Mouse (Mus musculus) ZHBTc4 (cell line): ENCODE measurements around the gene Hist1h2bj.

Experiments used
- DNase-seq: peaks from one replicate; pipeline ENCODE4 v3.0.0-alpha.2; 2011; ENCODE audit warnings: low read depth, low spot score

Hist1h2bj gene

DNA sequence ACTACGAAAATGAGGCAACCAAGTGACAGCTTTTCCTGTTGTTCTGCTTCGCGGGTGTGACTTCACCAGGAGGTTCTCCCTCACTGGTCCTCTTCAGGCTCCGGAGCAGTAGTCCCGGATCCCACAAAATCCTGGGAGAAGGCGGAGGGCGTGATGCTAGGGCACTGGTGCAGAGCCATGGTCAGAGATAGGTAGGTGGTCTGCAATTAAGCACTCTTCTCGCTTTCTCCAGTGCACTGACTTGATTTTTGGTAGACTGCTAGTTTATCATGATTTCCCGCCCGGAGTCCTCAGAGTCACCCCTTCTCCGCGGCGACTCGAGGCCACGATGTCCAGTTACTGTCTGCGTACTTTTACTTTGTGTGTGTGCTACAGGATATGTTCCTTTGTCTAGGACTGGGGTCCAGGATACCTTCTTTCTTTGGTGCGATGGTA, 28.6 kb upstream of the Hist1h2bj start:
- DNase-seq = no peak

DNA sequence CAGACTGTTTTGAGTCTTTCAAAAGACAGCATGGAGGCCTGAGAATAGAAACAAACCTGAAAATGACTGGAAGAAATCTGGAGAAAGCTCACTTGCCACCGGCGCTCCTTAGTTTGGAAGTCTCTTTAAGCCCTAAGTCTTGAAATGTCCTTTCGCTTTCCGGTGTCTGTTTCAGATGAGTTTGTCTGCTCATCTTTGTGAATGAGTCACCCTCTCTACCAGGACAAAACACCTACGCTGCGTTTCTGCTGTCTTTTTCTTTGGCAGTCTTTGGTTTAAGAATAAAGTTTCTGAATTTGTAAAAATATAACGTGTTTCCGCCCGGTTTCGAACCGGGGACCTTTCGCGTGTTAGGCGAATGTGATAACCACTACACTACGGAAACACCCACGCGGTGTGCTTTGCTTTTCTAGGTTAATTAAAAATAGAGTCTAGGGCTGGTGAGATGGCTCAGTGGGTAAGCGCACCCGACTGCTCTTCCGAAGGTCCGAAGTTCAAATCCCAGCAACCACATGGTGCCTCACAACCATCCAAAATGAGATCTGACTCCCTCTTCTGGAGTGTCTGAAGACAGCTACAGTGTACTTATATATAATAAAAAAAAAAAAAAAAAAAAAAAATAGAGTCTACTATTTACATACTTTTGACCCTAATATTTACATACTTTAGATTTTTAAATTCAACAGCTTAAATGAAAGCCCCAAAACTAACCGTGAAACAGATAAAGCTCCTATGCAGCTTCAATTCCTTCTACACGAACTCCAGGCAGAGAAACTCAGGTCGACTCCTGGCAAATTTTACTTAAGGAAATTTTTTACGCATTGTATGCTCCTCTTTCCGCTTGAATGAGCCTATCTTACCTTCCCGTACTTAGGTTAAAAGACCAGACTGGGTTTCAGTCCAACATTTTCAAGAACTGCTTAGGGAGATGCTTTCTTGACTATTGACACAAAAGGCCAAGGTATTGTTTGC, 27.2 kb upstream of the Hist1h2bj start:
- DNase-seq = peak; percentile 93

GRCm38 (mm10) chr13:22019934-22020835, 22.8 kb upstream of the Hist1h2bj start:
- no peak for DNase-seq

DNA sequence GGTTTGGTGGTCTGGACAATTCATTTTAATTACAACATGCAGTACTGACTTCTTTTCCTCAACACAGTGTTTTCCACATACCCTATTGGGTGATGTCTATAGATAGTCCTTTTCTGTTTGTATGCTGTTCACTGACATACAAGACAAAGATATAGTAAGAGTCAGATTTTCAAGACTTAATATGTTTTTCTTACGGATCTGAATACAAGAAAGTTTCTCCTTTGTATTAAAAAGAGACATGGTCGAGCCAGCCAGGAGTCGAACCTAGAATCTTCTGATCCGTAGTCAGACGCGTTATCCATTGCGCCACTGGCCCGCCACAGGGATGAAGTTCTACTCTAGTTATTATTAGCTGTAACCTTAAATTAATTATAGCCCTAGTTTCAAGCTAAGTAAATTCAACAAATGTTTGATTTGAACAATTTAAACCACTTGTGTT, 22.1 kb upstream of the Hist1h2bj start:
- peak; percentile 71 for DNase-seq

GRCm38 (mm10) chr13:22021581-22021980, 21.4 kb upstream of the Hist1h2bj start:
- DNase-seq = no peak

DNA sequence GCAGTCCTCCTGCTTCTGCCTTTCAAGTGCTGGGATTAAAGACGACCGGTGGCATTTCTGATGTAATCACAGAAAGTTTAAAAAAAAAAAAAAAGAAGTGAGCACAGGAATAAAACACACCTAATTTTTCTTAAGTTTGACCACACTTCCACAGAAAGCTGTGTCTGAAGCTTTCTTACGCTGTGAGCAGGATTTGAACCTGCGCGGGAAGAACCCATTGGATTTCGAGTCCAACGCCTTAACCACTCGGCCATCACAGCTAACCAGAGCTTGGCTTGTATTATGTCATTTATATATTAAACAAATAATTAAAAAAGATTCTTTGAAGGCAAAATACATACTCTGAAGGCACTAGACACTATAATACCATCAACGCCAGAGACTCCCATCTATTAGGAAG, 20.8 kb upstream of the Hist1h2bj start:
- peak; percentile 92 for DNase-seq

- DNase-seq = peak; percentile 89
Observed at GRCm38 (mm10) chr13:22026058-22027031, 16.7 kb upstream of the Hist1h2bj start.

- peak; percentile 97 for DNase-seq
Observed at GRCm38 (mm10) chr13:22028673-22029460, 14.1 kb upstream of the Hist1h2bj start.

- peak; percentile 74 for DNase-seq
Observed at GRCm38 (mm10) chr13:22029928-22030327, 13.1 kb upstream of the Hist1h2bj start.

GRCm38 (mm10) chr13:22030493-22030892, 12.5 kb upstream of the Hist1h2bj start:
- peak; percentile 52 for DNase-seq

GRCm38 (mm10) chr13:22033741-22034442, 9.1 kb upstream of the Hist1h2bj start:
- DNase-seq = no peak

GRCm38 (mm10) chr13:22034443-22035266, 8.4 kb upstream of the Hist1h2bj start:
- DNase-seq = peak; percentile 60

- DNase-seq = peak; percentile 97
Observed at GRCm38 (mm10) chr13:22035267-22036148, 7.5 kb upstream of the Hist1h2bj start, which contains the start of the genes Hist1h2ah and Hist1h2bk. Gene Hist1h2ah (minus strand): TSS chr13:22035568. Gene Hist1h2bk (plus strand): TSS chr13:22035870.

GRCm38 (mm10) chr13:22036149-22036956, 6.7 kb upstream of the Hist1h2bj start:
- peak; percentile 69 for DNase-seq

- DNase-seq = no peak
Observed at GRCm38 (mm10) chr13:22036986-22037385, 6.0 kb upstream of the Hist1h2bj start.

DNA sequence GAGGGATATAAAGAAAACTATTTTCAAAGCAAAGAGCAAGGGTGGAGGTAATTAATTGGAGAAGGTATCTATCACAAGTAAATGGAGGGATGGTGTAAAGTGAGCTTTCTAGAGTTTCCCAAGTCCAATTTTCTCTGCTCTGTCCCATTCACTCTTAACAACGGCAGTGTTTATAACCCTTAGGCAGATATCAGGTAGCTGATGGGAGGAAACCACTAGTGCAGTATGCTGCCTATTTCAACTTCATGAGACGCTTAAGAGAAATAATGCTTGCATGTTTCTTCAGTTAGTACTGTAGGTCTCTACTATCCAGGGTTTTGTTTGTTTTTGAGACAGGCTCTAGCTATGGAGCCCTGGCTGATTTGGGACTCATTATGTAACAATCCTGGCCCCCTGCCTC, 5.6 kb upstream of the Hist1h2bj start:
- no peak for DNase-seq
